Mouse (Mus musculus): ENCODE measurements at regions not wholly inside any gene's neighbourhood (a gene's known extent, or its start where the extent isn't known, plus 50 kb on each side); places are given as distances from the start of the nearest gene placed in this dataset.
"Not testable (repeated sequence)": the region's sequence is repeated elsewhere in the genome, so short reads cannot be mapped to it uniquely, and the experiment has no call there.

- DNase-seq = peak; percentile 17
These were observed 198.3 kb upstream of the Slc7a14 start for GRCm38 (mm10) chr3:31508471-31508870.

GRCm38 (mm10) chr3:31499201-31499968 lies 189.2 kb upstream of the Slc7a14 start:
- no peak for DNase-seq

- no peak for DNase-seq
These were observed 185.1 kb upstream of the Slc7a14 start for GRCm38 (mm10) chr3:31495287-31495686.

GRCm38 (mm10) chr3:31494706-31495105 lies 184.5 kb upstream of the Slc7a14 start:
- DNase-seq = no peak

GRCm38 (mm10) chr3:31491736-31492135 lies 181.6 kb upstream of the Slc7a14 start:
- not testable (repeated sequence) for DNase-seq

- DNase-seq = no peak
These were observed 177.4 kb upstream of the Slc7a14 start for GRCm38 (mm10) chr3:31487596-31487995.

- DNase-seq = no peak
These were observed 171.8 kb upstream of the Slc7a14 start for GRCm38 (mm10) chr3:31481964-31482363.

- DNase-seq = no peak
These were observed 157.7 kb upstream of the Slc7a14 start for GRCm38 (mm10) chr3:31467882-31468281.

- no peak for DNase-seq
These were observed 154.1 kb upstream of the Slc7a14 start for GRCm38 (mm10) chr3:31464260-31464659.

GRCm38 (mm10) chr3:31459456-31459855 lies 149.3 kb upstream of the Slc7a14 start:
- DNase-seq = peak; percentile 61

- no peak for DNase-seq
These were observed 147.8 kb upstream of the Slc7a14 start for GRCm38 (mm10) chr3:31457938-31458337.

- DNase-seq = no peak
These were observed 144.9 kb upstream of the Slc7a14 start for GRCm38 (mm10) chr3:31455031-31455430.

- DNase-seq = no peak
These were observed 134.7 kb upstream of the Slc7a14 start for GRCm38 (mm10) chr3:31444861-31445260.

GRCm38 (mm10) chr3:31444311-31444710 lies 134.1 kb upstream of the Slc7a14 start:
- no peak for DNase-seq

GRCm38 (mm10) chr3:31443894-31444293 lies 133.7 kb upstream of the Slc7a14 start:
- DNase-seq = no peak

- no peak for DNase-seq
These were observed 130.1 kb upstream of the Slc7a14 start for GRCm38 (mm10) chr3:31440282-31440681.

GRCm38 (mm10) chr3:31437970-31438369 lies 127.8 kb upstream of the Slc7a14 start:
- DNase-seq = peak; percentile 69

GRCm38 (mm10) chr3:31435204-31435963 lies 125.2 kb upstream of the Slc7a14 start:
- DNase-seq = no peak

- no peak for DNase-seq
These were observed 123.0 kb upstream of the Slc7a14 start for GRCm38 (mm10) chr3:31433201-31433600.

- no peak for DNase-seq
These were observed 113.3 kb upstream of the Slc7a14 start for GRCm38 (mm10) chr3:31423517-31423916.

GRCm38 (mm10) chr3:31408802-31409201 lies 98.6 kb upstream of the Slc7a14 start:
- no peak for DNase-seq

- no peak for DNase-seq
These were observed 95.7 kb upstream of the Slc7a14 start for GRCm38 (mm10) chr3:31405880-31406279.

- DNase-seq = no peak
These were observed 89.0 kb upstream of the Slc7a14 start for GRCm38 (mm10) chr3:31399136-31399535.

GRCm38 (mm10) chr3:31394533-31394932 lies 84.4 kb upstream of the Slc7a14 start:
- DNase-seq = no peak
